Mouse (Mus musculus) ovary, postnatal 10 days (tissue): ENCODE measurements around the gene Eea1.

ENCODE experiments used
- DNase-seq: peaks from one replicate; pipeline ENCODE4 v3.0.0; 2022; ENCODE audit warnings: low spot score

Gene Eea1

DNA sequence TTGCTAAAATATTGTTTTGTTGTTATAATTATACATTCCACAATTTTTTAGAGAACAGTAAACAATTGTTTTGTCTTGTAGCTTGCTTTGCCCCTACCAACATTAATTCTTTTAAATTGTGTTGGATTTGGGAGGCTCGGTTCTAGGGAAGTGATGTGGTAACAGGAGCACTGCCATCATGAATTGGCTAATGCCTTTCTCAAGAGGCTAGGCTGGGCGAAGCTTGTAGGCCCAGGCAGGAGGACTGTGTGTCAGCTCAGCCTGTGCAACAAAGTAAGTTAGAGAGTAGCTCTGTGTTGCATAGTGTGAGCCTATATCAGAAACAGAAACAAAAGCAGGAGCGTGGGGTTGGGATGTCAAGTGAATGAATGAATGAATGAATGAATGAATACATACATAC lies 9.0 kb downstream of the Eea1 start:
- DNase-seq: no peak

DNA sequence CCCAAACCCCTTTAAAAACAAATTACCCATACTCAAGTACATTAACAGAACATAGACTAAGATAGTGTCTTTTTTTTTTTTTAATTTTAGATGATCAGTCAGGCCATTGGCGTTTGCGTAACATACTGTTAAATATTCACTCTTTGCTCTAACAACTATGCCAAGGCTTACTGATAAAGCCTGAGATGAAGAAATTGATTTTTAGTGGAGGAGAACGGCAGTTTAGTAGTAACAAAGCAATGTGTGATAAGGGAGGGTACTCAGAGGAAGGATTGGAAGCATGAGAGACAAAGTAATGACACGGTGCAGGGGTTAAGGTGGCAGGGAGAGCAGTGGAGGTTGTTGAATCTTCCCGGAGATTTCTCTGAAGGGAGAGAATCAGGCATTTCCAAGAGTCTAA lies 9.7 kb downstream of the Eea1 start:
- no peak for DNase-seq

GRCm38 (mm10) chr10:95950797-95951196 lies 10.3 kb downstream of the Eea1 start:
- no peak for DNase-seq

- no peak for DNase-seq
Observed at GRCm38 (mm10) chr10:95951346-95951745, 10.9 kb downstream of the Eea1 start.

- no peak for DNase-seq
Observed at GRCm38 (mm10) chr10:95956629-95957028, 16.2 kb downstream of the Eea1 start.

DNA sequence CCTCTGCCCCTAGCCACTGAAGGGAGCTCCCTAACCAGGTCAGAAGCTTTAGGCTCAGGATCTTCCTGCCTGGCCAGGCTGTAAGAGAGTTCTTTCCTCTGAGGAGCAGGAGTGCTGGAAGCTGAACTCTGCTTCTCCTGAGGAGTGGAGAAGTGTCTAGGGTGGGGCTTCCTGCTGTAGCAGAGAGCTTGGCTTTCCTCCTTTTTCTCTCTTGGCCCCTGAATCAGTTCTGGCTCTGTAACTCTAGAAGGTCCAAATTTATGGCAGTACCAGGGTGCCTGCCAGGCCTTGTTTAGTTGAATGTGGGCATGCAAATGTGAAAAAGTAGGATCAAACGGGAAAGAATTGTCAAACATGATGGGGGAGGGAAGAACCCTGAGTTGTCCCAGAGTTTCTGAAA lies 17.1 kb downstream of the Eea1 start:
- DNase-seq: no peak

DNA sequence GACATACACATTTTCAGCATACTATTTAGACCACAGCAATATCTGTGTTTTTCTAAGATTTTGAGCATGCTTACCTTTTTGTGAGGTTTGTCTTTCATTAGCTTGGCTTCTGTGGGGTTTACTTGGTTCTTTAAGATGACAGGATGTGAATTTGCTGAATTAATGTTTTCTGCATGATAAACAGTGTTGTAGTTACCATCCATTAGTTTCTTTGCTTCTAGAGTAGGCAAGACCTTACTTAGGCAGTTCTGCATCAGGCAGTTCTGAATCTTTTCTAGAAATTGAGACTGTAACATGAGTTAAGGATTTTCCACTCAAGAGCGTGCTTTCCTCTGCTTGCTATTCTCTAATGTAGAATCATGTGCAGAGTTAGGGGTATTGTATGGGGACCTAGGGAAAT lies 24.2 kb downstream of the Eea1 start:
- no peak for DNase-seq

DNA sequence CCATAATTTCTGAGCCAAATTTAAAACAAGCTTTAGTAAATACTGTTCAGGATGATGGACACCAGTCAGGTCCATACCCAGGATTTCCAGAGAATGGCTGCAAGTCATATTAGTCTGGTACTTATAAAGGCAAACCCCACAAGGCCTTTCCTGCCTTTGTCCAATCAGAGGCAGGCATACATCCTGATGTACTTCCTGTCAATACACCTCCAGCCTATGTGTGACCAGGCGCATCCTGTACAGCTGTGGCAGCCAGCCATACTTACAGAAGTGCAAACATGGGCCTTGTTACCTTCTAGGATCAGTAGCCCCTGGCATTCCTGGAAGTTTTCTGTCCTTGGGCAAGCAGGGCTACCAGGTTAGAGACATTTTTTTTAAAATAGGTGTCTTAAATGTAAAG lies 29.2 kb downstream of the Eea1 start:
- DNase-seq: no peak

GRCm38 (mm10) chr10:95970744-95971212 lies 30.3 kb downstream of the Eea1 start:
- DNase-seq: no peak

DNA sequence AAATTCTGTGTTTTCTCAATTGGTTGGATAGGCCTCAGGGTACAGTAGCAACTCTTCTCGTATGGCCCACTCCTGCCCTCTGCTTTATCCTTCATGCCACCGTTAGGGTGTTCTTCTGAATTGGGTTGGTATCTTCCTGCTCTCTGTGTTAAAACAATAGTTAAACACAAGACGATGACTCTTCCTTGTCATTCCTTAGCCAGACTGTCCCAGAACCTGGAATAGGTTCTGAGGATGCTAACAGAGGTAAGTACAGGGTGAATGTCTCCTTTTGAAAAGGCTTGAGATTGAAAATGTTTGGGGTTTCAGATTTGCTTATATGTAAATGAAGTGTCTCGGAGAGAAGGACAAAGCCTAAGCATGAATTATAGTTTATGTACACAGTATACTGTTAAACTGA lies 30.9 kb downstream of the Eea1 start:
- DNase-seq: no peak

DNA sequence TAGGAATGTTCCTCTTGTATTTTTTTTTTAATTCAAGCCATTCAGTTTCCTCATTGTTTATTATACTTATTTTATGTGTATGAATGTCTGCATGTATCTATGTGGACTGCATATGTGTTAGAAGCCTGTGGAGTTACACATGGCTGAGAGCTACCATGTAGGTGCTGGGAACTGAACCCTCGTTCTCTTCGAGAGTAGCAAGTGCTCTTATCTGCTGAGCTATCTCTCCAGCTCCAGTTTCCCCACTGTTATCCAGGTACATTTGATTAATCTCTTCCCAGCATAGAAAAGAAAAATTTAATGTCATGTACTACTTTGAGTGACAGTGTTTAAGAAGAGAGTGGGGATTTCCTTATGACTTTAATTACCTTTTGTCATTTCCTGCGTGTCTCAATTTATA lies 31.5 kb downstream of the Eea1 start:
- no peak for DNase-seq

DNA sequence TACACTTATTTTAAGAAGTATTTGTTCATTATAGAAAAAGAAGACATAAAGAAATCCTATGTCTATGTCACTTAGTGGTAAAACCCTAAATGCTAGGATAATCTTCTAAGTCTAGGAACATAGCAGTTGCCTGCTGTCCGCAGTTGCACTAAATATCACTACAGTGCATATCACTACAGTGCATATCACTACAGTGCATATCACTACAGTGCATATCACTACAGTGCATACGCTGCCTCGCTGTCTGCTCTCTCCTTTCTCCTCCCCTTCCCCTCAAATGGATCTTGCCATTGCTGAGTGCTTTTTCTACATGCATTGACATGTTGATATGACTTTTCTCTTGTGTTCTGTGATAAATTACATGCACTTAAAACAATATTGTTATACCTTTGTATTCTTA lies 34.0 kb downstream of the Eea1 start:
- DNase-seq: no peak

DNA sequence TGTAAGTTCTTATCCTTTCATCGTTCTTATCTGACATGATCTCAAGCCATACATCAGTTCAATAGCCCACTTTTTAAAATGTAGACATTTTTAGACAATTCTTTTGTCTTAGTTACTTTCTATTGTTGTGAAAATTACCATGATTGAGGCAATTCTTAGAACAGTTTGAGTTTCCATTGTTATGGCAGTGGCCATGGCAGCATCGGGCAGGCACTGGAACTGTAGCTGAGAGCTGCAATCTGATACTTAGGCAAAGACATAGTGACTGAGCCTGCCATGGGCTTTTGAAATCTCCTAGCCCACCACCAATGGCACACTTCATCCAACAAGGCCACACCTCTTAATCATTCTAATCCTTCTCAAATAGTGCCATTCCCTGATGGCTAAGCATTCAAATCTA lies 36.3 kb downstream of the Eea1 start:
- DNase-seq: no peak

- no peak for DNase-seq
Observed at GRCm38 (mm10) chr10:95989731-95990130, 49.3 kb downstream of the Eea1 start.

DNA sequence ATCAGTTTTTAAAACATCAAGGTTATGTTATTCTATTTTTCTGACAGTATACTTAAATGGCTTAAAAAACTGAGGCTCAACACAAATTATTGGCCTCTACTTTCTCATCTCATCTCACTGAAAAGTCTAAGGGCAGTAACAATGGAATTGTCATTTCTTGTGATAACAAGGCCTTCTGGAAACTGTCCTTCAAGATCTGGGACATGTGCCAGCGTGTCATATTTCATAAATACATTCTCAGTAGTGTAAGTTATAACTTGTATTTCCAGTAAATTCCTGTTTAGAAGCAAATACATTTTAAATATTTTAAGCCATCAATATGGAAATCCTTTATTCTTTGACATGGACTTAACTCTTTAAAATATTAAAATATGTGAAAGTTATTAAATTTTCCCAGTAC lies 50.7 kb downstream of the Eea1 start:
- no peak for DNase-seq

- no peak for DNase-seq
Observed at GRCm38 (mm10) chr10:96000904-96001303, 60.5 kb downstream of the Eea1 start.

GRCm38 (mm10) chr10:96015738-96016137 lies 75.3 kb downstream of the Eea1 start:
- no peak for DNase-seq

DNA sequence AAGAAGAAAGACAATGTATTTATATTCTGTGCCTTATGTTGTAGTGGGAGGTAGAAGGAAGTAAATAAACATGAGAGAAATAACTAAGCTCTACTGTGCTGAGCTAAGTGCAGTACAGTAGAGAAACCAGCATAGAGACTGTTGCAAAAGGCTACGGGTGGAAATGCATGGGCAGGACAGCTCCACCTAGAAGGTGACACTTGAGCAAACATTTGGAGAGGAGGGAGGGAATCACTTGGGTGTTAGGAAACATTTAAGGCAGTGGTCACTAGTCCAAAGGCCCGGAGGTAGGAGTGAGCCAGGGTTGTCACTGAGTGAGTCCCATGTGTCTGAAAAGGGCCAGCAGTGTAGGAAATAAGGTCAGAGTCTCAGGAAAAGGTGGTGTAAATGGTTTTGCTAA lies 77.0 kb downstream of the Eea1 start:
- no peak for DNase-seq

GRCm38 (mm10) chr10:96033356-96033984 lies 93.0 kb downstream of the Eea1 start:
- no peak for DNase-seq

GRCm38 (mm10) chr10:96034106-96034505 lies 93.7 kb downstream of the Eea1 start:
- DNase-seq: no peak

DNA sequence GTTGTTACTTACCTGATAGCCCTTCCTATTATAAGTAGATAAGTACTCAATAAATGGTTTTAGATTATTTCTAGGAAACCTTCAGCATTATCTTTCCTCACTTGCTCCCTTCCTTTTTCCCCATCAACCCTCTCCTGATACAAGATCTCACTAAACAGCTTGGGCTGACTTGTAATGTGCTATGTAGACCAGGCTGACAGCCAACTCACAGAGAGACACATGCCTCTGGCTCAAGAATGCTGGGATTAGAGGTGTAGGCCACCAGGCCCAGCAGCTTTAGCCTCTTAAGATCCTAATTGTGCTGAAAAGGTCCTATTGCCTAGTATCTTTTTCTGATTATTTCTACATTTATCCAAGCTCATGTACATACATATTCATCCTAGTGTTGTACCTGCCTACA lies 95.5 kb downstream of the Eea1 start:
- DNase-seq: no peak

- no peak for DNase-seq
Observed at GRCm38 (mm10) chr10:96044216-96044615, 103.8 kb downstream of the Eea1 start.

- no peak for DNase-seq
Observed at GRCm38 (mm10) chr10:96047960-96048536, 107.6 kb downstream of the Eea1 start.

DNA sequence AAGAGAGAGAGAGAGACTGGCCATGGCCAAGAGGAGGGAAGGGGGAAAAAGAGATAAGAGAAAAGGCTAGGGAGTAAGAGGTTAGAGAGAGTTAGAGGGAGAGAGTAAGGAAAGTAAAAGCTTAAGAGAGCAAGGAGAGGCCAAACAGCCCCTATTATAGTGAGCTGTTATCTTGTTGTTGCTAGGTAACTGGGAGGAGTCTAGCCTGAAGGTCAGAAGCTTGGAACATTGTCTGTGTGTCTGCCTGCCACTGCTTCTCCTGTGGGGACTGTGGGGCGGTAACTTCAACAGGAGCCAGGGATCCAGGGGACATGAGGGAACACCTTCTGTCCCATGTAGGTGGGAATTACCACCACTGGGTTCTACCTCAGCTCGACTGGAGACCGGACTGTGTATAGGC lies 108.1 kb downstream of the Eea1 start:
- no peak for DNase-seq
